Mouse (Mus musculus) layer of hippocampus, adult 2 months (tissue): Measurements from ENCODE around the gene Vmn2r105. TPM values are rescaled to one million over a fixed set of nuclear protein-coding genes. Genes with fewer than 3 reads are reported as not detected.

Experiments
- DNase-seq, 2 experiments: peaks; one replicate each; pipeline ENCODE4 v3.0.0; 2022; ENCODE audit warnings: low spot score in 2 of 2
- H3K27ac ChIP-seq: fragments of 200-600 bp; 2 replicates; pipeline ENCODE4 v1.8.1; 2022
- H3K4me3 ChIP-seq: fragments of 200-600 bp; 2 replicates; pipeline ENCODE4 v1.8.1; 2022; ENCODE audit warnings: mild to moderate bottlenecking
- CTCF ChIP-seq: fragments of 200-600 bp; conservative IDR thresholded peaks from 2 replicates; pipeline ENCODE4 v1.8.1; 2022; ENCODE audit warnings: antibody characterized with exemption, mild to moderate bottlenecking, moderate library complexity
- long read RNA-seq, 2 experiments: library from polyadenylated mRNA; stranded (forward); transcript quantifications; one replicate each; pipeline ENCODE4 v2.0.0; 2021; ENCODE audit warnings: borderline mapping rate in 2 of 2
- total RNA-seq, 2 experiments: library from RNA; stranded (reverse); gene quantifications; 2 replicates each; pipeline ENCODE4 v1.2.3; 2021

The Vmn2r105 gene
- not detected for total RNA-seq
- long read RNA-seq, experiment 1 = 0 reads
- long read RNA-seq, experiment 2 = 0 reads

GRCm38 (mm10) chr17:20234952-20235351 is at the start of gene Vmn2r105:
TSS of gene Vmn2r105 (minus strand) at chr17:20235052.
- H3K4me3 ChIP-seq = no peak within 1 kb of the TSS
- no peak for TF ChIP-seq CTCF
- DNase-seq = no peak
- H3K27ac ChIP-seq = no peak within 1 kb of the TSS

- TF ChIP-seq CTCF = no peak
- DNase-seq = no peak
- H3K27ac ChIP-seq = no peak overlapping the region
- H3K4me3 ChIP-seq = no peak overlapping the region
Measured at GRCm38 (mm10) chr17:20255522-20255921, 20.7 kb upstream of the Vmn2r105 start.

- DNase-seq = no peak
- H3K4me3 ChIP-seq = no peak within 1 kb of the TSS
- TF ChIP-seq CTCF = no peak
- no peak within 1 kb of the TSS for H3K27ac ChIP-seq
Measured at GRCm38 (mm10) chr17:20182997-20183396, 51.9 kb downstream of the Vmn2r105 start, which contains the start of gene Fpr-rs6. TSS of gene Fpr-rs6 (minus strand) at chr17:20183097.

Other genes starting within 250 kb of the Vmn2r105 start
- not detected for gene Vmn2r104, start 186.7 kb downstream of the Vmn2r105 start, total RNA-seq
- gene Fpr-rs7, start 120.8 kb downstream of the Vmn2r105 start, total RNA-seq = not detected
- not detected for gene Fpr-rs6, start 52.0 kb downstream of the Vmn2r105 start, total RNA-seq
- gene Vmn2r106, start 50.5 kb upstream of the Vmn2r105 start, total RNA-seq = not detected
- not detected for gene Vmn2r107, start 110.2 kb upstream of the Vmn2r105 start, total RNA-seq
- not detected for gene Vmn1r224, start 179.1 kb upstream of the Vmn2r105 start, total RNA-seq
- under 1 TPM in 1 of 2 experiments, not detected in 1; 0.05 TPM for gene Vmn2r108, start 246.3 kb upstream of the Vmn2r105 start, total RNA-seq